Mouse (Mus musculus): Measurements from ENCODE around the gene Negr1.
A peak's percentile ranks its signal among the peaks of the same experiment; 100 is the strongest.

The Negr1 gene

DNA sequence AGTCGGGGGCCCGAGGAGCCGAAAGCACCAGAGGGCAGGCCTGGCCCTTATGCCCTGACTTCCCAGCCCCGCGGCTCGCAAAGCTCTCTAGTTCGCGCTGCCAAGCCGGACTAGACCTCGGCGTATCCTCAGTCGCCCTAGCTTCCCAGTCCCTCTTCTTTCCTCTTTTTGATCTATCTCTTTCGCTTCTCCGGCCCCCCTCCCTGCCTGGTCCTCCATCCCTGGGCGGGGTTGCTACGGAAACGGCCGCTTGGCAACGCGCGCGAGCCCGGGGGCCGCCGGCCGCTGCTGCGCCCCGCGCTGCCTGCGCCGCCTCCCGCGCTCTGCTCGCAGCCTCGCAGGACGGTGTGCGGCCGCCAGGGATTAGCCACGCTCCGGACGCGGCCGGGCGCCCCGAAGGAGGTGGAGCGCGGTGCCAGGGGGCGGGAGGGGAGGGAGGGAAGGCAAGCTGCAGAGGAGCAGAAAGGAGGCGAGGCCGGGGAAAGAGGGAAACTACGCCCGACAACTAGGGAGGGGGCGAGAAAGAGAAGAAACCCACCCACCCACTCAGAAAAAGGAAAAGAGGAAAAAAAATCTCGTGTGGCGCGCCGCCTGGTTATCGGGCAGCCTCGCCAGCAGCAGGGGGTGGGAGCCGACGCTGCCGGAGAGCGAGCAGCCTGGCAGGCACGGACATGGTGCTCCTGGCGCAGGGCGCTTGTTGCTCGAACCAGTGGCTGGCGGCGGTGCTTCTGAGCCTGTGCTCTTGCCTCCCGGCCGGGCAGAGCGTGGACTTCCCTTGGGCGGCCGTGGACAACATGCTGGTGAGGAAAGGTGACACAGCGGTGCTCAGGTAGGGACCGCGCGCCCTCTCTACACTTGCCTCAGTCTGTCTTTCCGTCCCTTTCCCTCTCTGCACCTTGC, at the start of gene Negr1:
Gene Negr1 (plus strand): TSS at position 271 of the 900 bp plus-strand sequence.
- DNase-seq = peak; percentile 83

DNA sequence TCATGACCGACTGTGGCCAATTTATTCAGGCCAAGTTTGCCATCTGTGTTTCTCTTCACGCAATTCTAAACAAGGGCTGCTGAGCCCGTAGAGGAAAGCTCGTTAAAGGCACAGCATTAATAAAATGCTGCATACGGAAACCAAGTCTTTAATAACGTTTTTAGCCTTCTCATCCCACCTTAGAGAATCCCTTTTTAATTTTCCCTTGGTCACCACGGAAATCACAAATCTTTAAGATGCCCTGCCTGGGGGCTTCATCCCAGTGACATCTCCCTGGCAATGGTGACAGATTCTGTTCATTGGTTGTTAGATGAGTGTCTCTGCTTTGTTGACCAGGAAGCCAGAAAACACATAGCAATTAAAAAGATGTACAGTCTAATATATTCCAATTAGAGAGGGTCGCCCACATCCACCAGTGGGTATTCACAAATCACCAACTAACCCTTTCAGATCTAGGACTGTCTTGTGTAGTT, 35.1 kb upstream of the Negr1 start:
- no peak for DNase-seq

DNA sequence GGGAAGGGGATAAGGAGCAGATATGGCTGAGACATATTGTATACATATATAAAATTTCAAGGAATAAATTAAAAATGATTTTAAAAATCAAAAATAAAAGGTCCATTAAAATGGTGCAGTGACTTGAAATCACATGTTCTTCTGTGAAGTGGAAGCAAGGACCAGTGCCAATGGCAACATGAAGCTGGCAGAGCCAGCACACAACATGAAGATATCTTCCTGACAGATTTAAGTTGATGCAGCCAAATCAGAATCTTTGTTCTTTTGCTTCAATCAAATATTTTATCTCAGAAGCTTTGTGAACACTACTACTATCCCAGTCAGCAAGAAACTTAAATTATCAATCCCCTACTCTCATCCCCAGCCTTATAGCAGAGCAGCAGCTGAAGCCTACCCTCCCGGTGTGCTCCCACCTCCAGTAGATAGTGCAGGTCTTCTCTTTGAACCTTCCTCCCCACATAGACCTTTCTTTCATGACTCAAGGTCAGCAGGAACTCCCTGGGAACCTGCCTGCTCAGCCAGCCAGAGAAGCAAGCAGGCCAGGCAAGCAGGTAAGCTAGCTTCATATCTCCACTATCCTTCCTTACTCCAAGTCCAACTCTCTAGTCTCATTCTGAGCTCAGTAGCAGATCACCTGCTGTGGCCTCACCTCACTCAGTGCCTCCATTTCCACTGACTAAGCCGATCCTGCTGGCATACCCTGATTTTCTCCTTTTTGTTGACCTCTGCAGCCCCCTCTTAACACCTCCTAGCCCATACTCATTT, 34.2 kb upstream of the Negr1 start:
- no peak for DNase-seq

DNA sequence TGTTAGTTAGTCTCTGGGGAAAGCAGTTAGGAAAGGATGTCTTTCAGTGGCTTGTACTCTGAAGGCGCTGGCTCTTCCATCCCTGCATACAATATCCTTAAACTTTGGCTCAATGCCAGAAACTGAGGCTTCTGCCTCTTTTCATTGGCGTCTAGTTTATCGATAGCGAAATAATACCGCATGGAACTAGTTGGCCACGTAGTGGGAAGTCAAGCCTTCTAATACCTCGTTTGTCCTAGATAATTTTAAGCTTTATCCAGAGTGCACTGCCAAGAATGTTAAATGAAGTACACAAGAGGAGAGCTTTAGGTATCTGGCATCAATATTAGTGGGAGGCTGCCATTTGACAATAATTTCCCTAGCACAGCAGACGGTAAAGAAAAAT, 2.2 kb upstream of the Negr1 start:
- DNase-seq = no peak

DNA sequence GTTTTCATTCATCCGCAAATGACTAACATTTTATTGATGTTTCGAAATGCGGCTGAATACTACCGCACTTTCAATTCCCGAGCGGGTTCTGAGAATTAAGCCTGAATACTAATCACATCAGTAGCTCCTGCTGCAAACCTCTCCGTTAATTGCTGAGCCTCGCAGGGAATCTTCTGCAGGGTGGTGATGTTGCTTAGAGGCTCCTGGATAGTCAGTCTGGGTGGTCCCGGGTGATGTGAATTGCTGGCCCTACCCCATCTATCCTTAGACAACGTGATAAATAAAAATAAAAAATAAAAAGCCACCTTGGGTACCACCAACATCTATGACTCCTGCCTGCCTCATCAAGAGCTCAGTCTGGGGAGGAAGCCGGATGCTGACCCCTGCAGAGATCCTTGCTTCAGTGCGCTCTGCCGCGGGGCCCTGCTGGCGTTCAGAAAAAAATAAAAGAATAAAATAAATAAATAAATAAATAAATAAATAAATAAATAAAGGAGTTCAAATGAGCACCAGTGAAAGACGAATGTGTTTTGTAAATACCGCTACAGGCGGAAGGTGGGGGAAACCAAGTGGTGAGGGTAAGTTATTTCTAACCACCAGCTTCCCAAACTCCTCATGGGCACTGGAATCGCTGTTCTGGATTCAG, 1.6 kb upstream of the Negr1 start:
- peak; percentile 38 for DNase-seq

DNA sequence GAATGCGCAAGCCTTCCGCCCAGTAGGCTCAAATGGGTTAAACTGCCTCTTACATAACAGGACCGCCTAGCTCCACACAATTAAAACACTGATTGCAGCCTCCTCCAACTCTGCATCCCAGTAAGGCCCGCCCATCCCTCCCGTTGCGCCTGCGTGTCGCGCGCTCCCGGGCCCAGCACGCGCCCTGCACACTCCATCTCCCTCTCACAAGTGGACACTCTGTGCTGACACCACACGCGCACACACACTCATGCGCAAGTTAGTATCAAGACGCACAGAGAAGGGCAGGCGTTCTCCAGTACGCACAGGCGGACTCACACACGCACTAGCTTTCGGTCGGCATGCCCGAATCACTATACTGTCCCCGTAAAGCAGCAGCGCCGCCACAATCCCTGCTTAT, 828 bp upstream of the Negr1 start:
- peak; percentile 86 for DNase-seq

DNA sequence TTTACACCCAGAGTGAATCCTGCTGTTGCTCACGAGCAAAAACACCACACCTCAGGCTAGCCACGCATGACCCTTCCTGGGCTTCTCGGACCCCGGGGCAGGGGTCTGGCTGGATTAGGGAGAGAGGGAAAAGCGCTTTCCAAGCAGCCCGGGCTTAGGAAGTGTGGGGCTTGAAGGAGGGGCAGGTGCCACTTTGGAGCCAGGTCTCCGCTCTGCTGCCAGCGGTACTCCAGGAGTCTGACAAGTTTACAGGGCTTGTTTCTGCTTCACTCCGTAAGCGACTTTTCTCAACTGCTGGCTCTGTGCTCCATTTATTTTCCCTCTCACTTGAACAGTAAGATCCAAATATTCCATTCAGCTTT, 811 bp downstream of the Negr1 start:
- peak; percentile 22 for DNase-seq

DNA sequence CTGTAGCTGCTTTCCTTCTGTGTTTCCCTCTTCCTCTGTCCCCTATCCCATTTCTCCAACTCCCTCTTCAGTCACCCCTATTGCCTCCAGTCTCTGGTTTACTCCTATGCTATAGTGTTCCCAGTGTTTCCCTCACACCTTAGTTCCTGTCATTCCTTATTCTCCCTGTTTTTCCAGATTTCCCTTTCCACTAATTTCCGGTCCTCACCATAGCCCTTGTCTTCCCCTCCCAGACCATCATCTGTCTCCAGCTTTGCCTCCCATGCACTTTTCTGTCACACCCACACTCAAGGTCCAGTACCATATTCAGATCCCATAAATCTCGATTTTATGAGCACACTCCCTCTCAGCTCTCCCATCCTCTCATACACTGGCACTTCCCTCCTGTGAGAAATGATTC, 1.2 kb downstream of the Negr1 start:
- no peak for DNase-seq

DNA sequence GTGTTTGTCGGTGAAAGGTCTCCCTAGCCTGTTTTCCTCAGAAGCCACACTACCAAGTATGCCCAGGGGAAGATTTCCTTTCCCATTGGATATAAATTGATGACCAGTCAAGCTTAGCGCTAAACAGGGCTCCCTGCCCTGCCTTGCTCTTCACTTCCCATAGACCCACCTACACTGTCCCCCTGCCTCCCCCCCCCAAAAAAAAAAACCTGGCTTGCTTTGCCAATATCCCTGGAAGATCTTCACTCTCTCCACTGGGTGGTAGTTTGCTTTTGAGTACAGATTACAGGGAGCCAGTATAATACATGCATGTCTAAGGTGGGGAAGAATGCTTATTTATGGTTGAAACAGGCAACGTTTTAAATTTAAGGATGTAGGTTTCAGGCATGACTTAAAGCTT, 1.8 kb downstream of the Negr1 start:
- no peak for DNase-seq

DNA sequence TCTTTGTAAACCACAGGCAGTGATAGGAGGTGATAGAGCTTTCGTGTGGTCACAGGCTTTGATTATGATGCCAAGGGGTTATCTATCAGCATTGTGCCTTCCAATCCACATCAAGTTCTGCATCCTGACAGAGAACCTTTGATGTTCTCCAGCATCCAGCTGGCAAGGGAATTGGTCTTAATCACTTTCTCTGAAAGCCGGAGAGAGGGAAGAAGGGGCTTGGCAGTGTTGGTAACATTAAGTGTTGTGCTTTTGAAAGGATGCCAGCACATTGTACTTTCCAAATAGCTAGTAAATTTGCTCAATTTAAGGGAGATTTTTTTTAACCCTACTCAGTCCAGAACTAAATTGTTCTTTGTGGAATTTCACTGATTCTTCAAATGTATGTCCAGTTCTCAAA, 11.9 kb downstream of the Negr1 start:
- no peak for DNase-seq

DNA sequence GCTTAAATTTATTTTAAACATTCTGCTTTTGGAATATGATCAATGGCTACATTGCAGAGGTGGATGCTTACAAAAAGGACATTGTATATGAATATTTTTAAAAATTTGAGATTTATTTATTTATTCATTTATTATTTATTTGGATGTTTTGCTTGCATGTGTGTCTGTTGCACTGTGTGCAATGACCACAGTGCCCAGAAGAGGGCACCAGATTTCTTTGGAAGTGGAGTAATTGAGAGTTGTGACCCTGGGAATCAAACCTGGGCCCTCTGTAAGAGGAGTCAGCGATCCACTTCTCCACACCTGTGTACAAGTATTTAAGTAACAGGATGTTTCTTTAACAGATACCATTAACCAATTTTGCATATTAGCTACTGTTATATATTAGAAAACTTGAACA, 14.7 kb downstream of the Negr1 start:
- DNase-seq = no peak

DNA sequence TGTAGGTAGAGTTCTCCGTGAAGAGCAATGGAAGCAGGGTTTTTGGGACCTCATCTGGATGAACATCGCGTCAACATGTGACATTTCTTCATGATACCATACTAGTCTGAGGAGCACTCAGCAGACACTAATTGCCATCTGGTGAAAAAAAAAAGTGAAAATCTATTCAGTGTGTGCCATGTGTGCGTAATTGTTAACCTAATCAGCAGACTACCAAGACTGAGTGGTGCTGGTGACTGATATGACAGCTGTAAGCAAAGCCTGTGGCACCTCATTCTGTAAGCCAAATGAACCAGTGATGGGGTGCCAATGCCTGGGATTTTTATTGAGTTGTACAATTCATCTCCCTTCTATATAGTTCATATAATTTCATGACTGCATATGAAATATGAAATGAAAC, 29.0 kb downstream of the Negr1 start:
- no peak for DNase-seq

DNA sequence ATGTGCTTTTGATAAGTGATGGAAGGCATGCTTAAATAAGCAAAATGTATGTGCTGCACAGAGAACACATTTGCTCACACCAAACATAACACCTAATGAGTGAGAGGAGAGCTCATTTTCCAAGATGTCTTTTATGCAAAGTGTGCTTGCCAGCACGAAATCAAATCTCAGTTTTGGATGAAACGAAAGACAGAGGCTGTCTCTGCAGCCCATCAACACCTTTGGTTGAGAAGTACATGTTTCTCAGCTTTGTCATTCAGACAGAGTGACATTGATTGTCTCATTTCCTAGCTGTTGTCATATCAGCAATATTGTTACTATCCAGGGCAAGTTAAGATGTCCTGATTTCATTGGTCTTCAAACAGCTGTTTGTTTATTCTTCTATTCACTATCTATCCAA, 29.5 kb downstream of the Negr1 start:
- DNase-seq = no peak

DNA sequence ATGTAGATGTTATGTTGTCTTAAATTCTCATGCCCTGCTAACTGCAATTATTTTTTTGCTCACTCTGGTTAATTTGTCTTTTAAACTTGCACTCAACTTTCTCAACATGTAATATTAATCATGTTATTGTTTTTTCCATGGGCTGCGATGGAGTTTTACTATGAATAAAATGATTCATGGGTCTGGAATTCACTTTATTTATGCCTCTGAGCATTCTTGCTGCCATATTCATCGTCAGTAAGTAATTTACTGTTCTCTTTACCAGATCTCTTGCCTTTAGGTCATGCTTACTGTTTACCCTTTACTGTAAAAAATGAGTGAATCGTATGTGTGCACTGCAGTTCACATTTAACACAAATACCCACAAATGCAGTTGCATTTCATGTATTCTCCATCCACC, 45.3 kb downstream of the Negr1 start:
- no peak for DNase-seq

DNA sequence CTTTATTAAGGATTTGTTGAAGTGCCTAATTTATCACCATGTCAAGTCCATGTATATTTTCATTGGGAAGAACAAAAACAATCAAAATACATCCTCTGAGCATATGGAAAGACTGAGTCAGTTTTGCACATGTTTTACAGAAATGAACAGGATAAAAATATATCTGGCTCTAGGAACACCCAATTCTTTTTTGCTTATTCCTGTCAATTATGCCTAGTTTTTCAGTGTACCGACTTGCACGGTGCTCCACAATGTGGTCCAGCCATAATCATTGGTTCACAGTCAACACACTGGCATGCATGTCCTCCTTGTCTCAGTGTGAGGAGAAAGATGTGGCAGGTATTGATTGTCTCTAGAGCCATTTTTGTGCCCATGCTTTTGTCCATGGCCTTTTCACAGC, 58.3 kb downstream of the Negr1 start:
- no peak for DNase-seq

DNA sequence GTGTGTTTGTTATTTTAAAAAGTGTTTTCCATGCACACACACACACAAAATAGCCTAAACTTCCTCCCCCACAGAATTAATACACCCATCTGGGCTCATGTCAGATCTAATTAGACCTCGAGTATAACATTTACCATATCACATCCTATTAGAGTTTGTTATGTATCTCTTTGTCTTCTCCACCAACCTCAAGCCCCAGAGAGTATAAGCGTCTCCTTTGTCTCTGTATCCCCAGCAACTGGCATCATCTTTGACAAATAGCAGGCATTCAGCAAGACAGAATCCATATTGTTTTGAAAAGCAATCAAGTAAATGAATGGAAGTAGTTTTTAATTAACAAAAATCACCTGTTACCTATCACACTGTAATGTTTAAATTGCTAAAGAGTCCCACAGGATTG, 67.0 kb downstream of the Negr1 start:
- DNase-seq = no peak

DNA sequence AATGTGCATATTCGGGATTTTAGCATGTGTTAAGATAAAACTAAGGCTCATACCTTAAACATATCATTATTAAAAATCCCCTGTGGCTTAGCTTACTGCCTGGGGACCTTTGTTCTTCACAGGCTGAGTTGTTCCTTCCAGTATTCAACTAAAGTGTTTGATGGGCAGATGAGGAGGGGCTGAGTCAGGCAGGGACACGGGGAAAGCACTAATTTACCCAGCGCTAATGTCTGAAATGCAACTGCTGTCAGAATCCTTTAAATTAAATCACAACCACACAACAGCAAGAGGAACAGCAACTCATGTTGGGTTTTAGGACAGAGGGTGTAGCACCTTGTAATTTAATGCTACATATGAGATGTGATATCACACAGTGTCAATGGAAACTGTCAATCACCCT, 71.3 kb downstream of the Negr1 start:
- DNase-seq = no peak

DNA sequence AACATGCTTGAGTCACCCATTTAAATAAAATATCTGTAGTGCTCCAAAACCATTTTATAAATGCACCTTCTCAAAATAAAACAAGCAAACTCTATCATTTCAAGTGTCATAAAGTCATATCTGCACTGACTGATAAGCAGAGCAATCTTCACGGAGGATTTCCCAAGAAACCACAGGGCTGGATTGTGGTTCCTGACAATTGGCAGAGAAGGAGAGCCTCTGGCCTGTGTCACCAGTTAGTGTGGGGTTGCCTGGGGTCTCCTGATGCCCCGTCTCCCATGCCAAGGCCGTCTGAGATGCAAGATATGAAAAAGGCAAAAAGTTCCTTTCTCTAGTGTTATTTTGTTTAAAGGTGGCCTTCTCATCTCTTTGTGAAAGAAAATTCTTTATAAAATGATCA, 77.8 kb downstream of the Negr1 start:
- no peak for DNase-seq

DNA sequence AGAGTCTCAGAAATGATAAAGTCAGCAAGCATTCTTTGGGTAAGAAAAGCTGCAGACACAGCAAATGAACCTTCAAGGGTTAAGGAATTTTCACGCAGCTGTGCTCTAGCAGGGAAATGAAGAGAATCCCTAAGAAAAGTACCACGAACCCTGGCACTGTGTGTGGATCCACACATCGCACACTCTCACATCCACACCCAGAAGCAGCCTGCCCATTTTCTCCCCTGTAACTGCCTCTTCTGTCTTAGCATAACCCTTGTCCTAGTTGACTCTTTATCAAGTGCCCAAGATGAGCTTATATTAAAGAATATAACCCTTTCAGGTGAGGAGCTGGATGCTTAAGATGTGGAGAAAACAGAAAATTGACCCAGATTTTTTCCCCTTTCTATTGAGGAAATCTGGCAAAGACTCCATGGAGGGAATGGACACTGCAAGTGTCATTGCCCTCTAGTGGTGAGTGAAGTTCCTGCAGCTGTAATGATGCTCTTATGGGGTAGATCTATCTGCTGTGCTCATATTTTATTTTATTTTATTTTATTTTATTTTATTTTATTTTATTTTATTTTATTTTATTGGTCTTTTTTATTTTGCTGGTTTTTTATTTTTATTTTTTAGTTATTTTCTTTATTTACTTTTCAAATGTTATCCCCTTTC, 82.2 kb downstream of the Negr1 start:
- DNase-seq = peak; percentile 42

DNA sequence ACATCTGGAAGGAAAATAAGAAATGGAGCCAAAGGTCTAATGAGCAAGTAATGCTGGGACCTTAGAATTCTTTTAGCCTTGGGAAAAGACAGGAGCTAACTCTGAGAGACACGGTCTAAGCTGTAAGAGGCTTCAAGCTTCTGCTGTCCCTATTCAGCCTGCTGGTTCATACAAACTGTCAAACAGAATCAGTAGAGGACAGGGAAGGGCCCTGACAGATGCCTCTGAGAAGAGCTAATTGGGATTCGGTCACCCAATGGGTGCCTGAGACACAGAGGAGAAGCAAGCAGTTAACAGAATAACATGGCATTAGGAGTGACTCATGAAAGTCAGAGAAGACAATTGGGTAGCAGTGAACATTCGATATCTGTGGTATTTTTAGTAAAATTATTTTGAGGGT, 86.8 kb downstream of the Negr1 start:
- DNase-seq = no peak

DNA sequence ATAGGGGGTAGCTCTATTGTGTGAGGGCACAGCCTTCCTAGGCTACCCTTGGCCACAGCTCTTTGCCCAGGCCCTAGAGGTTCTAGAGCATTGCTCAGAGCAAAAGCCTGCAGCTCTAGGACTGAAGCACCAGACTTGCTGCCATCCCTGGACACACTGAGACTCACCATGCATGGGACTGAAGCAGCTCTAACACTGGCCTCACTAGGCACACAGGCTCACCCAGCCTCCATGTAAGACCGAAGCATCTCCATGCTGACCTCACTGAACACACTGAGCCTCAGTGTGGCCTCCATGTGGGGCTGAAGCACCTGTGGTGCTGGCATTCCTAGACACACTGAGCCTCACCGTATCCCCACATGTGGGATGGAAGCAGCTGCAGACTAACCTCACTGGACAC, 101.0 kb downstream of the Negr1 start:
- DNase-seq = no peak

DNA sequence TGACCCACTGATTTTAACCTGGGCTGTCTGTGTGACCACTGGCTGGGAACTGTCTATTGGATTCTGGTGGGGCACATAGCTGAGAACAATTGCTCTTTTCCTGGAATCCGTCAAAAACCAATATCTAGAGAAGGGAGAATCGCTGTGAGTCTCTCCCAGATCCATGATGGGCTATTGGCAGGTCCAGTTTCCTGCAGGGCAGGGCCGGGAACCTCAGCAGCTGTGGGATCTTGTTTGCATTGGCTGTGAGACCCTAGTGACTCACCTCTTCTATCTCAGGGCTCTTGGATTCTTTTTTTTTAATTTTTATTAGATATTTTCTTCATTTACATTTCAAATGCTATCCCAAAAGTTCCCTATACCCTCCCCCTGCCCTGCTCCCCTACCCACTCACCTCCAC, 111.0 kb downstream of the Negr1 start:
- DNase-seq = no peak

DNA sequence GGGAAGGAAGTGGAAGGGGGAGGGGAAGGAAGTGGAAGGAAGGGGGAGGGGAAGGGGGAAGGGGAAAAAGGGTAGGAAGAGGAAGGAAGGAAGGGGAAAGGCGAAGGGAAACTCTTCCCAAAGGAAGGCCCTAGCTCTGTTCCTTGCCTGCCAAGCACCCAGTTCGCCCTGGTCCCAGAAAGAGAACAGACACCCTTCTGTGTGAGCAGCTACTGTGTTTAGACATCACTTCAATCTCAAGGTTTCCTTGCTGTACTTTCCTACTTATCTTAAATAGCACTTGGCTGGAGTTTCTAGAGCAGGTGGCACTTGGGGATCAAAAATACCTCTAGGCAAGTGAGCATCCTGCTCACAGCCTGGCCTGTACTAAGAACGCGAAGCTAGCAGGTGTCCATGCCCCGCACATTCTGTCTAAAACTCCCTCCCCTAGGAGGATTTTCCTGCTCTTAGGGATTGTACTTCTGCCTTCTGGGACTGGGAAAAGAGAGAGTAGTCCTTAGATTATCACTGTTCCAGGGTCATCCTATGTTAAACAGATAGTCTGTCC, 128.5 kb downstream of the Negr1 start:
- peak; percentile 8 for DNase-seq

Measured in right cerebral cortex, postnatal 14 days (tissue).